Mouse (Mus musculus): ENCODE measurements at regions not wholly inside any gene's neighbourhood (a gene's known extent, or its start where the extent isn't known, plus 50 kb on each side); places are given as distances from the start of the nearest gene placed in this dataset.

- H3K4me3 ChIP-seq (ENCODE audit: insufficient read depth, low read depth, low read length) = no peak overlapping the region
- H3K27ac ChIP-seq (ENCODE audit: insufficient read depth, low read depth, low read length) = no peak overlapping the region
- TF ChIP-seq CTCF (conservative IDR thresholded peaks at IDR 0.05; ENCODE audit: insufficient read depth, insufficient read length, low read depth, low read length) (no peak), POLR2A (IDR thresholded peaks at IDR 0.05; ENCODE audit: low read depth, low read length) (no peak)
- H3K4me1 ChIP-seq (ENCODE audit: control insufficient read depth, insufficient read depth, low read length) = no peaks in the 10 kb centered on the region
- no peaks in the 10 kb centered on the region for H3K27me3 ChIP-seq (replicated peaks; ENCODE audit: control insufficient read depth, insufficient read depth, low read length)
- H3K36me3 ChIP-seq (ENCODE audit: control insufficient read depth, insufficient read depth, low read length) = no peaks in the 10 kb centered on the region
- DNase-seq = no peak
- WGBS = 86% methylated on average over 4 of the region's 4 CpGs
These were observed 115.5 kb downstream of the Kctd15 start for GRCm38 (mm10) chr7:34541000-34541399.

GRCm38 (mm10) chr7:34539856-34540255 is 116.7 kb downstream of the Kctd15 start:
- H3K27me3 ChIP-seq (replicated peaks; ENCODE audit: control insufficient read depth, insufficient read depth, low read length) = no peaks in the 10 kb centered on the region
- H3K4me1 ChIP-seq (ENCODE audit: control insufficient read depth, insufficient read depth, low read length) = no peaks in the 10 kb centered on the region
- WGBS = 96% methylated on average over 2 of the region's 2 CpGs
- no peak for TF ChIP-seq POLR2A (IDR thresholded peaks at IDR 0.05; ENCODE audit: low read depth, low read length)
- TF ChIP-seq CTCF (conservative IDR thresholded peaks at IDR 0.05; ENCODE audit: insufficient read depth, insufficient read length, low read depth, low read length) = no peak
- DNase-seq = no peak
- H3K27ac ChIP-seq (ENCODE audit: insufficient read depth, low read depth, low read length) = no peak overlapping the region
- no peaks in the 10 kb centered on the region for H3K36me3 ChIP-seq (ENCODE audit: control insufficient read depth, insufficient read depth, low read length)
- no peak overlapping the region for H3K4me3 ChIP-seq (ENCODE audit: insufficient read depth, low read depth, low read length)

GRCm38 (mm10) chr7:34538310-34539055 is 118.0 kb downstream of the Kctd15 start:
- TF ChIP-seq CTCF (conservative IDR thresholded peaks at IDR 0.05; ENCODE audit: insufficient read depth, insufficient read length, low read depth, low read length) (no peak), POLR2A (IDR thresholded peaks at IDR 0.05; ENCODE audit: low read depth, low read length) (no peak)
- H3K4me1 ChIP-seq (ENCODE audit: control insufficient read depth, insufficient read depth, low read length) = no peaks in the 10 kb centered on the region
- no peaks in the 10 kb centered on the region for H3K36me3 ChIP-seq (ENCODE audit: control insufficient read depth, insufficient read depth, low read length)
- no peak overlapping the region for H3K27ac ChIP-seq (ENCODE audit: insufficient read depth, low read depth, low read length)
- no peaks in the 10 kb centered on the region for H3K27me3 ChIP-seq (replicated peaks; ENCODE audit: control insufficient read depth, insufficient read depth, low read length)
- H3K4me3 ChIP-seq (ENCODE audit: insufficient read depth, low read depth, low read length) = no peak overlapping the region
- DNase-seq = no peak
- 83% methylated on average over 20 of the region's 20 CpGs for WGBS

GRCm38 (mm10) chr7:34537122-34537521 is 119.4 kb downstream of the Kctd15 start:
- WGBS = 81% methylated on average over 9 of the region's 9 CpGs
- no peak for TF ChIP-seq CTCF (conservative IDR thresholded peaks at IDR 0.05; ENCODE audit: insufficient read depth, insufficient read length, low read depth, low read length)
- no peak for TF ChIP-seq POLR2A (IDR thresholded peaks at IDR 0.05; ENCODE audit: low read depth, low read length)
- H3K27ac ChIP-seq (ENCODE audit: insufficient read depth, low read depth, low read length) = no peak overlapping the region
- H3K4me1 ChIP-seq (ENCODE audit: control insufficient read depth, insufficient read depth, low read length) = no peaks in the 10 kb centered on the region
- no peak overlapping the region for H3K4me3 ChIP-seq (ENCODE audit: insufficient read depth, low read depth, low read length)
- H3K27me3 ChIP-seq (replicated peaks; ENCODE audit: control insufficient read depth, insufficient read depth, low read length) = no peaks in the 10 kb centered on the region
- no peaks in the 10 kb centered on the region for H3K36me3 ChIP-seq (ENCODE audit: control insufficient read depth, insufficient read depth, low read length)
- no peak for DNase-seq

- TF ChIP-seq POLR2A (IDR thresholded peaks at IDR 0.05; ENCODE audit: low read depth, low read length) = no peak
- TF ChIP-seq CTCF (conservative IDR thresholded peaks at IDR 0.05; ENCODE audit: insufficient read depth, insufficient read length, low read depth, low read length) = no peak
- Histone ChIP-seq H3K4me1 (ENCODE audit: control insufficient read depth, insufficient read depth, low read length) (no peaks in the 10 kb centered on the region), H3K4me3 (ENCODE audit: insufficient read depth, low read depth, low read length) (no peak overlapping the region), H3K36me3 (ENCODE audit: control insufficient read depth, insufficient read depth, low read length) (no peaks in the 10 kb centered on the region), H3K27ac (ENCODE audit: insufficient read depth, low read depth, low read length) (no peak overlapping the region), H3K27me3 (replicated peaks; ENCODE audit: control insufficient read depth, insufficient read depth, low read length) (no peaks in the 10 kb centered on the region)
- DNase-seq = no peak
- WGBS = 77% methylated on average over 5 of the region's 5 CpGs
These were observed 122.3 kb downstream of the Kctd15 start for GRCm38 (mm10) chr7:34534241-34534640.

- WGBS = 90% methylated on average over 3 of the region's 3 CpGs
- TF ChIP-seq POLR2A (IDR thresholded peaks at IDR 0.05; ENCODE audit: low read depth, low read length) (no peak), CTCF (conservative IDR thresholded peaks at IDR 0.05; ENCODE audit: insufficient read depth, insufficient read length, low read depth, low read length) (no peak)
- H3K4me3 ChIP-seq (ENCODE audit: insufficient read depth, low read depth, low read length) = no peak overlapping the region
- H3K4me1 ChIP-seq (ENCODE audit: control insufficient read depth, insufficient read depth, low read length) = no peaks in the 10 kb centered on the region
- no peaks in the 10 kb centered on the region for H3K36me3 ChIP-seq (ENCODE audit: control insufficient read depth, insufficient read depth, low read length)
- no peaks in the 10 kb centered on the region for H3K27me3 ChIP-seq (replicated peaks; ENCODE audit: control insufficient read depth, insufficient read depth, low read length)
- DNase-seq = no peak
- H3K27ac ChIP-seq (ENCODE audit: insufficient read depth, low read depth, low read length) = no peak overlapping the region
These were observed 124.9 kb downstream of the Kctd15 start for GRCm38 (mm10) chr7:34531639-34532038.

GRCm38 (mm10) chr7:34507858-34508257 is 114.7 kb upstream of the Lsm14a start:
- H3K27me3 ChIP-seq (replicated peaks; ENCODE audit: control insufficient read depth, insufficient read depth, low read length) = no peaks in the 10 kb centered on the region
- H3K27ac ChIP-seq (ENCODE audit: insufficient read depth, low read depth, low read length) = no peak overlapping the region
- DNase-seq = peak; percentile 32
- TF ChIP-seq POLR2A (IDR thresholded peaks at IDR 0.05; ENCODE audit: low read depth, low read length) (no peak), CTCF (conservative IDR thresholded peaks at IDR 0.05; ENCODE audit: insufficient read depth, insufficient read length, low read depth, low read length) (peak; percentile 60)
- no peaks in the 10 kb centered on the region for H3K36me3 ChIP-seq (ENCODE audit: control insufficient read depth, insufficient read depth, low read length)
- H3K4me1 ChIP-seq (ENCODE audit: control insufficient read depth, insufficient read depth, low read length) = no peaks in the 10 kb centered on the region
- 52% methylated on average over 2 of the region's 2 CpGs for WGBS
- no peak overlapping the region for H3K4me3 ChIP-seq (ENCODE audit: insufficient read depth, low read depth, low read length)
